Mouse (Mus musculus) heart, postnatal 0 days (tissue): ENCODE data around the gene Gm20920. TPM values are rescaled to one million over a fixed set of nuclear protein-coding genes. Genes with fewer than 3 reads are reported as not detected.
"Not testable (repeated sequence)": the region's sequence is repeated elsewhere in the genome, so short reads cannot be mapped to it uniquely, and the experiment has no call there.

Source experiments
- ATAC-seq: fragments of 200-750 bp; cut with Nextera tagmentation; 2 replicates; pipeline ENCODE4 v1.8.0; 2017; ENCODE audit warnings: low read depth, moderate number of reproducible peaks, moderate library complexity; ENCODE audit not compliant: insufficient read depth
- DNase-seq: peaks from one replicate; pipeline ENCODE4 v3.0.0-alpha.2; 2016; ENCODE audit warnings: low spot score
- H3K27ac ChIP-seq: fragments of 300-500 bp; sonication (generic); 2 replicates; pipeline ENCODE4 v1.5.1; 2014; ENCODE audit warnings: low read depth, mild to moderate bottlenecking
- H3K27me3 ChIP-seq: fragments of 300-500 bp; sonication (generic); 2 replicates; pipeline ENCODE4 v1.6.1; 2014; ENCODE audit warnings: low read length, mixed read lengths; ENCODE audit not compliant: control insufficient read depth, insufficient read depth
- H3K36me3 ChIP-seq: fragments of 300-500 bp; sonication (generic); replicated peaks from 2 replicates; pipeline ENCODE4 v1.6.1; 2014; ENCODE audit warnings: low read length, mixed read lengths; ENCODE audit not compliant: control insufficient read depth, insufficient read depth
- H3K4me1 ChIP-seq: fragments of 300-500 bp; sonication (generic); 2 replicates; pipeline ENCODE4 v1.6.1; 2014; ENCODE audit warnings: antibody characterized with exemption; ENCODE audit not compliant: control insufficient read depth, insufficient read depth
- H3K4me2 ChIP-seq: fragments of 300-500 bp; sonication (generic); 2 replicates; pipeline ENCODE4 v1.6.1; 2014; ENCODE audit warnings: low read depth, mild to moderate bottlenecking, low read length, moderate library complexity
- H3K4me3 ChIP-seq: fragments of 300-500 bp; sonication (generic); 2 replicates; pipeline ENCODE4 v1.5.1; 2014; ENCODE audit warnings: low read depth, low read length
- H3K9ac ChIP-seq: fragments of 300-500 bp; sonication (generic); replicated peaks from 2 replicates; pipeline ENCODE4 v1.6.1; 2014; ENCODE audit warnings: low read depth, low read length, mixed read lengths
- H3K9me3 ChIP-seq: fragments of 300-500 bp; sonication (generic); replicated peaks from 2 replicates; pipeline ENCODE4 v1.6.1; 2016; ENCODE audit warnings: low read length; ENCODE audit not compliant: control insufficient read depth
- WGBS: fragments of 180-500 bp; shearing (Covaris S2); extraction: QIAGEN DNeasy Blood & Tissue Kit; methylation state at CpG from one replicate; pipeline ENCODE4 v1.1.7; 2014; 5-methylcytosine and 5-hydroxymethylcytosine counted together
- polyA plus RNA-seq: library from polyadenylated mRNA; unstranded; fragments of >200 nt; fragmentation: Nextera tagmentation; extraction: Ambion mirVana; gene quantifications from 2 replicates; pipeline ENCODE4 v1.2.1, GENCODE M21; 2015
- total RNA-seq: library from RNA; depleted of rRNA; stranded (reverse); fragments of >200 nt; gene quantifications from 2 replicates; pipeline ENCODE4 v1.2.3, GENCODE M21; 2014; ENCODE audit warnings: low replicate concordance; rRNA removed

Gene Gm20920
- total RNA-seq (not detected in 2 replicates), polyA plus RNA-seq (not detected in 2 replicates)

DNA sequence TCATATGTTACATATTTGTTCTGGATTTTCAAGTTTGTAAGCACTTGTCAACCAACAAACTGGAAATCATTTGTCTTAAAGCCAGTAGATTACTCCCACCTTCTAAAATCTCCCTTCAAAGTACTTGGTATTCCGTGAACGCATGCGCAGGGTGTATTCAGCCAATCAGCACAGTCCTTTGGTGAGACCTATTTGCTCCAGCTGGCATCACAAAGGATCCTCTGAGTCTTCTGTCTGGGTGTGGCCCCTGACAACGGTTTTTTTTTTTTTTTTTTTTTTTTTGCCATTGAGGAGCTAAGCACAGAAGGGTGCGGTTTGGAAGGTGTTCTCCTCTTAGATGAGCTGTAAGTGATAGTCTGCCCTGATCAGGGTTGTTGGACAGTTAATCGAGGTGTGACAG, at the start of gene Gm20920:
TSS of gene Gm20920 (plus strand) at position 301 of the 400 bp plus-strand sequence.
- H3K4me3 ChIP-seq, H3K4me1 ChIP-seq, H3K4me2 ChIP-seq, H3K36me3 ChIP-seq, H3K27me3 ChIP-seq, DNase-seq, ATAC-seq, H3K9ac ChIP-seq, H3K9me3 ChIP-seq, H3K27ac ChIP-seq: not testable (repeated sequence)
- no CpG with 5 or more reads among the region's 6 CpGs for WGBS
